Mouse (Mus musculus) hindbrain, embryonic 15.5 days (tissue): ENCODE results near the gene Med11. TPM values are rescaled to one million over a fixed set of nuclear protein-coding genes. Genes with fewer than 3 reads are reported as not detected.
A peak's percentile ranks its signal among the peaks of the same experiment; 100 is the strongest.
"Not testable (repeated sequence)": the region's sequence is repeated elsewhere in the genome, so short reads cannot be mapped to it uniquely, and the experiment has no call there.

Experiments used
- ATAC-seq: fragments of 200-750 bp; cut with Nextera tagmentation; 2 replicates; pipeline ENCODE4 v1.8.0; 2017; ENCODE audit warnings: low read depth, moderate number of reproducible peaks, moderate TSS enrichment; ENCODE audit not compliant: low FRiP score
- H3K27ac ChIP-seq: fragments of 300-500 bp; sonication (generic); replicated peaks from 2 replicates; pipeline ENCODE4 v1.5.1; 2015; ENCODE audit warnings: mild to moderate bottlenecking, inconsistent platforms
- H3K27me3 ChIP-seq: fragments of 300-500 bp; sonication (generic); 2 replicates; pipeline ENCODE4 v1.6.1; 2015; ENCODE audit warnings: control low read depth, inconsistent platforms
- H3K36me3 ChIP-seq: fragments of 300-500 bp; sonication (generic); 2 replicates; pipeline ENCODE4 v1.6.1; 2015; ENCODE audit warnings: control low read depth, inconsistent platforms
- H3K4me1 ChIP-seq: fragments of 300-500 bp; sonication (generic); replicated peaks from 2 replicates; pipeline ENCODE4 v1.6.1; 2015; ENCODE audit warnings: control low read depth, inconsistent platforms
- H3K4me2 ChIP-seq: fragments of 300-500 bp; sonication (generic); 2 replicates; pipeline ENCODE4 v1.6.1; 2015; ENCODE audit warnings: moderate library complexity, mild to moderate bottlenecking, inconsistent platforms
- H3K4me3 ChIP-seq: fragments of 300-500 bp; sonication (generic); 2 replicates; pipeline ENCODE4 v1.5.1; 2015; ENCODE audit warnings: mild to moderate bottlenecking, inconsistent platforms
- H3K9ac ChIP-seq: fragments of 300-500 bp; sonication (generic); 2 replicates; pipeline ENCODE4 v1.6.1; 2015; ENCODE audit warnings: inconsistent platforms
- H3K9me3 ChIP-seq: fragments of 300-500 bp; sonication (generic); 2 replicates; pipeline ENCODE4 v1.6.1; 2016; ENCODE audit warnings: control low read depth, inconsistent platforms
- WGBS: fragments of 180-500 bp; shearing (Covaris S2); methylation state at CpG from one replicate; pipeline ENCODE4 v1.1.7; 2015; 5-methylcytosine and 5-hydroxymethylcytosine counted together
- polyA plus RNA-seq: library from polyadenylated mRNA; unstranded; fragments of >200 nt; fragmentation: Nextera tagmentation; extraction: Ambion mirVana; gene quantifications from 2 replicates; pipeline ENCODE4 v1.2.1, GENCODE M21; 2015

Gene Med11
- polyA plus RNA-seq, result 45.6 and 49.2 TPM in 2 replicates

- Histone ChIP-seq H3K9ac (peak within 1 kb of the TSS; percentile 71), H3K27ac (peak within 1 kb of the TSS; percentile 98), H3K36me3 (peaks cover 6% of the 10 kb centered on the region), H3K4me1 (peaks cover 20% of the 10 kb centered on the region), H3K4me2 (peak within 1 kb of the TSS; percentile 64), H3K4me3 (peak within 1 kb of the TSS; percentile 66), H3K9me3 (no peaks in the 10 kb centered on the region), H3K27me3 (no peaks in the 10 kb centered on the region)
- WGBS, result under 1% methylated on average over 45 of the region's 46 CpGs
- ATAC-seq, result peak; percentile 98
Measured at GRCm38 (mm10) chr11:70451797-70452498, at the start of gene Med11. Med11 (plus strand) TSS chr11:70451919.

- Histone ChIP-seq H3K27me3 (no peaks in the 10 kb centered on the region), H3K4me2 (no peak overlapping the region), H3K36me3 (peaks cover 38% of the 10 kb centered on the region), H3K27ac (no peak overlapping the region), H3K4me1 (peaks cover 15% of the 10 kb centered on the region), H3K9me3 (no peaks in the 10 kb centered on the region), H3K4me3 (no peak overlapping the region), H3K9ac (no peak overlapping the region)
- 85% methylated on average over 2 of the region's 2 CpGs for WGBS
- ATAC-seq, result no peak
Measured at GRCm38 (mm10) chr11:70403598-70403997, 48.1 kb upstream of the Med11 start.

- peaks cover 26% of the 10 kb centered on the region for H3K4me1 ChIP-seq
- under 1% methylated on average over 59 of the region's 59 CpGs for WGBS
- H3K4me2 ChIP-seq, result peak within 1 kb of the TSS; percentile 83
- H3K27me3 ChIP-seq, result no peaks in the 10 kb centered on the region
- no peaks in the 10 kb centered on the region for H3K9me3 ChIP-seq
- 0 out of 2 replicates have a peak, but pooled peaks cover 6% of the 10 kb centered on the region for H3K36me3 ChIP-seq
- peak within 1 kb of the TSS; percentile 83 for H3K4me3 ChIP-seq
- peak within 1 kb of the TSS; percentile 72 for H3K27ac ChIP-seq
- H3K9ac ChIP-seq, result peak within 1 kb of the TSS; percentile 92
- peak; percentile 99 for ATAC-seq
Measured at GRCm38 (mm10) chr11:70409594-70410296, 42.0 kb upstream of the Med11 start, which contains the start of gene Pelp1. Pelp1 (minus strand) TSS chr11:70410031.

- ATAC-seq, result no peak
- Histone ChIP-seq H3K9ac (peak overlapping the region; percentile 92), H3K27ac (peak overlapping the region; percentile 72; the same call in 1 of the 2 replicates)
Measured at GRCm38 (mm10) chr11:70410297-70410643, 41.4 kb upstream of the Med11 start.

GRCm38 (mm10) chr11:70412591-70412990 lies 39.1 kb upstream of the Med11 start:
- H3K27ac ChIP-seq, result no peak overlapping the region
- 77% methylated on average over 5 of the region's 5 CpGs for WGBS
- H3K4me3 ChIP-seq, result no peak overlapping the region
- no peak for ATAC-seq
- H3K9me3 ChIP-seq, result no peaks in the 10 kb centered on the region
- H3K36me3 ChIP-seq, result no peaks in the 10 kb centered on the region
- H3K4me2 ChIP-seq, result no peak overlapping the region
- H3K9ac ChIP-seq, result no peak overlapping the region
- peaks cover 21% of the 10 kb centered on the region for H3K4me1 ChIP-seq
- no peaks in the 10 kb centered on the region for H3K27me3 ChIP-seq

More at GRCm38 (mm10) chr11:70410297-70410643, 41.4 kb upstream of the Med11 start:
- Histone ChIP-seq H3K4me3 (peak overlapping the region; percentile 83), H3K36me3 (0 out of 2 replicates have a peak, but pooled peaks cover 3% of the 10 kb centered on the region), H3K27me3 (no peaks in the 10 kb centered on the region), H3K9me3 (no peaks in the 10 kb centered on the region), H3K4me2 (peak overlapping the region; percentile 83), H3K4me1 (peaks cover 26% of the 10 kb centered on the region)
- WGBS, result 64% methylated on average over 6 of the region's 6 CpGs

- 4% methylated on average over 3 of the region's 3 CpGs for WGBS
- no peaks in the 10 kb centered on the region for H3K27me3 ChIP-seq
- no peaks in the 10 kb centered on the region for H3K9me3 ChIP-seq
- H3K4me2 ChIP-seq, result no peak overlapping the region
- no peak overlapping the region for H3K9ac ChIP-seq
- H3K27ac ChIP-seq, result no peak overlapping the region
- no peak for ATAC-seq
- H3K4me3 ChIP-seq, result no peak overlapping the region
- H3K4me1 ChIP-seq, result peaks cover 8% of the 10 kb centered on the region
- H3K36me3 ChIP-seq, result no peaks in the 10 kb centered on the region
Measured at GRCm38 (mm10) chr11:70413961-70414360, 37.8 kb upstream of the Med11 start.

GRCm38 (mm10) chr11:70418199-70418598 lies 33.5 kb upstream of the Med11 start:
- Histone ChIP-seq H3K27me3 (no peaks in the 10 kb centered on the region), H3K4me2 (no peak overlapping the region), H3K9me3 (no peaks in the 10 kb centered on the region), H3K27ac (no peak overlapping the region), H3K36me3 (no peaks in the 10 kb centered on the region), H3K9ac (no peak overlapping the region), H3K4me3 (no peak overlapping the region), H3K4me1 (no peaks in the 10 kb centered on the region)
- ATAC-seq, result no peak
- 65% methylated on average over 4 of the region's 4 CpGs for WGBS

GRCm38 (mm10) chr11:70419486-70419885 lies 32.2 kb upstream of the Med11 start:
- Histone ChIP-seq H3K4me3 (no peak overlapping the region), H3K36me3 (no peaks in the 10 kb centered on the region), H3K9ac (no peak overlapping the region), H3K9me3 (no peaks in the 10 kb centered on the region), H3K4me1 (no peaks in the 10 kb centered on the region), H3K4me2 (no peak overlapping the region), H3K27me3 (no peaks in the 10 kb centered on the region), H3K27ac (no peak overlapping the region)
- no peak for ATAC-seq
- WGBS, result 75% methylated on average over 5 of the region's 5 CpGs

GRCm38 (mm10) chr11:70426598-70426997 lies 25.1 kb upstream of the Med11 start:
- H3K36me3 ChIP-seq, H3K27me3 ChIP-seq, H3K27ac ChIP-seq, ATAC-seq, H3K9me3 ChIP-seq, H3K4me3 ChIP-seq, H3K4me2 ChIP-seq, H3K9ac ChIP-seq: not testable (repeated sequence)
- H3K4me1 ChIP-seq, result peaks cover 11% of the 10 kb centered on the region
- WGBS, result 65% methylated on average over 6 of the region's 6 CpGs

- H3K27me3 ChIP-seq, result no peaks in the 10 kb centered on the region
- H3K36me3 ChIP-seq, result peaks cover 7% of the 10 kb centered on the region
- H3K9me3 ChIP-seq, result no peaks in the 10 kb centered on the region
- peak overlapping the region; percentile 15; the same call in 1 of the 2 replicates for H3K9ac ChIP-seq
- 22% methylated on average over 5 of the region's 5 CpGs for WGBS
- peak overlapping the region; percentile 78 for H3K4me2 ChIP-seq
- no peak for ATAC-seq
- peak overlapping the region; percentile 82 for H3K4me3 ChIP-seq
- peak overlapping the region; percentile 93 for H3K27ac ChIP-seq
- peaks cover 36% of the 10 kb centered on the region for H3K4me1 ChIP-seq
Measured at GRCm38 (mm10) chr11:70431574-70431973, 20.1 kb upstream of the Med11 start.

- H3K4me2 ChIP-seq, result peak within 1 kb of the TSS; percentile 78
Measured at GRCm38 (mm10) chr11:70432048-70432894, 19.4 kb upstream of the Med11 start, which contains the start of gene Arrb2. Arrb2 (plus strand) TSS chr11:70432635.

More at GRCm38 (mm10) chr11:70432048-70432894, 19.4 kb upstream of the Med11 start, which contains the start of gene Arrb2:
- Histone ChIP-seq H3K27ac (peak within 1 kb of the TSS; percentile 93), H3K9ac (peak within 1 kb of the TSS; percentile 90), H3K36me3 (peaks cover 13% of the 10 kb centered on the region), H3K4me3 (peak within 1 kb of the TSS; percentile 82), H3K27me3 (no peaks in the 10 kb centered on the region), H3K9me3 (no peaks in the 10 kb centered on the region), H3K4me1 (peaks cover 36% of the 10 kb centered on the region)
- under 1% methylated on average over 68 of the region's 75 CpGs for WGBS
- peak; percentile 97 for ATAC-seq
